Mouse (Mus musculus): ENCODE measurements around the gene Cnpy2. TPM values are rescaled to one million over a fixed set of nuclear protein-coding genes. Genes with fewer than 3 reads are reported as not detected.

The Cnpy2 gene
- polyA plus RNA-seq, 1 experiment from 2014 or later, result 209 TPM

DNA sequence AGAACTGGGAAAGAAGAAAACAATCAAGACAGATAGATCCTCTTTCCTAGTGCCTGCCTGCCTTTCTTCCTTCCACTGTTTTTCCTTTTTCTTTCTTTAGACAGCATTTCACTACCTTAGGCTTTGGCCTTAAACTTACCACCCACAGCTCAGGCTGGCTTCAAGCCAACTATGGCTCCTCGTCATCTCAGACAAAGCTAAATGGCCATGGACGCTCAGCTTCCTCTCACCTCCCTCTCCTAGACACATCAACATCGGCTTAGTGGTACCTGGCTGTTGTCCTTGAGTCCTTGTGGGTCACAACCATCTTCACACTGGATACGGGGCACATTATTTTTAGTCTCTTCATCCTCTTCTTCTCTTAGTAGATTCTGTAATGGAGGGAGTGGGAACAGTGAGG, 25.0 kb upstream of the Cnpy2 start:
- Histone ChIP-seq H3K4me1 (replicated peaks) (peaks cover 25% of the 10 kb centered on the region), H3K9me3 (replicated peaks) (no peaks in the 10 kb centered on the region), H3K4me3 (no peak overlapping the region), H3K9ac (no peak overlapping the region), H3K4me2 (peak overlapping the region; percentile 32; the same call in 1 of the 2 replicates), H3K27me3 (replicated peaks) (no peaks in the 10 kb centered on the region), H3K36me3 (peaks cover 9% of the 10 kb centered on the region), H3K27ac (ENCODE audit: poor library complexity, severe bottlenecking) (peak overlapping the region; percentile 87)
- no peak; the same call in 1 of the 2 replicates for ATAC-seq (ENCODE audit: insufficient number of reproducible peaks, low FRiP score)
- 63% methylated on average over 4 of the region's 4 CpGs for WGBS

DNA sequence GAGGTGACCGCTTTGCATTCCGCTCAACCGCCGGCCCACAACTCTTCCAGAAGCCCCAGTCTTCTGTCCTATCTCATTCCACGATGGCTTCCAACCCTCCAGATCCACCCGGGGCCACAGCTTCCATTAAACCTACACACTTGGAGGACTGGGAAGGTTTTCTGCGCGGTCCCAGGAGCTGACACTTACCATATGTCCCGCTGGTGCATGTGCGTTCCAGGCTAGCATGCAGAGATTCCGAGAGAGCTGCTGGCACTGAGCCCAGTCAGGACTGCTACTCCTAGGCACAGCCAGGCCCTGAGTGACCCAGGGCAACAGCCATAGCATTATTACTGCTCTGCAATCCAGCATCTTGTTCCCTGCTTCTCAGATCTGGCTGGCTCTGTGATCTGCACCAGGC, 24.6 kb upstream of the Cnpy2 start:
- peaks cover 5% of the 10 kb centered on the region for H3K36me3 ChIP-seq
- peaks cover 29% of the 10 kb centered on the region for H3K4me1 ChIP-seq (replicated peaks)
- peak overlapping the region; percentile 32; the same call in 1 of the 2 replicates for H3K4me2 ChIP-seq
- peak overlapping the region; percentile 54; the same call in 1 of the 2 replicates for H3K9ac ChIP-seq
- H3K27ac ChIP-seq (ENCODE audit: poor library complexity, severe bottlenecking), result peak overlapping the region; percentile 87
- 44% methylated on average over 11 of the region's 11 CpGs for WGBS
- ATAC-seq (ENCODE audit: insufficient number of reproducible peaks, low FRiP score), result peak; percentile 80
- no peak overlapping the region for H3K4me3 ChIP-seq
- H3K9me3 ChIP-seq (replicated peaks), result no peaks in the 10 kb centered on the region
- no peaks in the 10 kb centered on the region for H3K27me3 ChIP-seq (replicated peaks)

DNA sequence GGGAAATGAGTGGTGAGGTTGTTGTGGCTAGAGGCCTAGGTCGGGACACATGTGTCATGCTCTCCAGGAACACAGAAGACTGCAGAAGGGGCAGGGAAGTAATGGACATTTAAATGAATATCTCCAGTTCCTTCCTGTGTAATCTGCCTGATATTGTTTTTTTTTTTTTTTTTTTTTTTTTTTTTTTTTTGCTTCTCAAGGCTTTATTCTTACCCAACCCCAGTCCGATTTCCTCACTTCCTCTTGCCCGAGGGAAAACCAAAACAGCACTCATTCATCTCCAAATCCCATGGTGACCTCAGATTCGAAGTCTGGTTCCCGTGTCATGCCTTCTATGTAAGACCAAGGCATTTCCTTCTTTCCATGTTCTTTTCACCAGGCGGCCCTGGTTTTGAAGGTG, 24.0 kb upstream of the Cnpy2 start:
- Histone ChIP-seq H3K36me3 (peaks cover 3% of the 10 kb centered on the region; the same call in 1 of the 2 replicates), H3K4me2 (0 out of 2 replicates have a peak overlapping the region, but pooled peaks have one; percentile 7), H3K27ac (ENCODE audit: poor library complexity, severe bottlenecking) (peak overlapping the region; percentile 87), H3K9me3 (replicated peaks) (no peaks in the 10 kb centered on the region), H3K9ac (0 out of 2 replicates have a peak overlapping the region, but pooled peaks have one; percentile 54), H3K4me1 (replicated peaks) (peaks cover 29% of the 10 kb centered on the region), H3K4me3 (no peak overlapping the region), H3K27me3 (replicated peaks) (no peaks in the 10 kb centered on the region)
- ATAC-seq (ENCODE audit: insufficient number of reproducible peaks, low FRiP score), result no peak
- WGBS, result 61% methylated on average over 6 of the region's 6 CpGs

DNA sequence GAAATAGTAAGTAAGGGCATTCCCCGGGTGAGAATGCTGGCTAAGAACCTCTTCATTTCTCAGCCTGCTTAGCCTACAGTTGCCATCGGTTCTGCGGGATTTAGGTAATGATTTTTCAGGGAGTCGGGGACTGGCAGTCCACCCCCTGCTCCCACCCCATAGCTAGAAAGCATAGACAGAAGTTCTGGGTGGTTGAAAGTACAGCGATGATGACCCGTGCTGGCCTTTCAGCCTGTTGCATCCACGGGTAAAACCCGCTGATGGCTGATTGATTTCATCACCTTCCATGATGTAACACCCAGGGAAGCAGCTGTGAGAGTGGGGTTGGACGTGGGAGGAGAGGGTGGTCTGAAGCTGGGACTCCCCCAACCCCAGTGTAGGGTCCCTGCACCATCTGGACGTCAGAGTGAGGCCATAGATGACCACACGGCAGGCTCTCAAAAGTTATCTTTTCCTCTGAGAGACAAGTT, 23.5 kb upstream of the Cnpy2 start, which contains the start of gene Il23a:
Gene Il23a, minus strand, starts transcription at position 51 of the 470 bp plus-strand sequence.
- no peak within 1 kb of the TSS for H3K4me3 ChIP-seq
- H3K9ac ChIP-seq, result peak within 1 kb of the TSS; percentile 54; the same call in 1 of the 2 replicates
- no peaks in the 10 kb centered on the region for H3K9me3 ChIP-seq (replicated peaks)
- peaks cover 29% of the 10 kb centered on the region for H3K4me1 ChIP-seq (replicated peaks)
- ATAC-seq (ENCODE audit: insufficient number of reproducible peaks, low FRiP score), result no peak
- H3K36me3 ChIP-seq, result no peaks in the 10 kb centered on the region
- 72% methylated on average over 11 of the region's 11 CpGs for WGBS
- no peaks in the 10 kb centered on the region for H3K27me3 ChIP-seq (replicated peaks)
- H3K27ac ChIP-seq (ENCODE audit: poor library complexity, severe bottlenecking), result peak within 1 kb of the TSS; percentile 87
- H3K4me2 ChIP-seq, result peak within 1 kb of the TSS; percentile 32; the same call in 1 of the 2 replicates

DNA sequence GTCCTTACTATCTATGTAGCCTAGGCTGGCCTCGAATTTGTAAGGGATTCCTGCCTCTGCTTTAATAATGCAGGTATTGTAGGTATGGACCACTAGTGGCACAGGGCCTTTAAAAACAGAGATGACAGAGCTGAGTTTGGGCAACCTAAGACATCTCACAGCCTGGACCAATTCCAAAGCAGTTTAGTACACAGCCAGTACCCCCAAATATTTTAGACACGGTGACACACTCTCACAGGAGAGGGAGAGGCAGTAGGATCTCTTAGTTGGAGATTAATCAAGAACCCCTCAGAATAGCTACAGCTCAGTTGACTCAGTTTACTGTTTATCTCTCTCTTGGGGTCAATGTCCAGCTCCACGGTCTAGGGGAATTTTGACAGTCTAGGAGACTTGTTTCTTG, 19.9 kb upstream of the Cnpy2 start:
- Histone ChIP-seq H3K36me3 (peaks cover 17% of the 10 kb centered on the region; the same call in 1 of the 2 replicates), H3K9ac (peak overlapping the region; percentile 76), H3K4me1 (replicated peaks) (peaks cover 26% of the 10 kb centered on the region), H3K27me3 (replicated peaks) (no peaks in the 10 kb centered on the region), H3K9me3 (replicated peaks) (no peaks in the 10 kb centered on the region), H3K4me2 (peak overlapping the region; percentile 78), H3K27ac (ENCODE audit: poor library complexity, severe bottlenecking) (peak overlapping the region; percentile 89; the same call in 1 of the 2 replicates), H3K4me3 (peak overlapping the region; percentile 63)
- 21% methylated on average over 3 of the region's 3 CpGs for WGBS
- no peak for ATAC-seq (ENCODE audit: insufficient number of reproducible peaks, low FRiP score)

DNA sequence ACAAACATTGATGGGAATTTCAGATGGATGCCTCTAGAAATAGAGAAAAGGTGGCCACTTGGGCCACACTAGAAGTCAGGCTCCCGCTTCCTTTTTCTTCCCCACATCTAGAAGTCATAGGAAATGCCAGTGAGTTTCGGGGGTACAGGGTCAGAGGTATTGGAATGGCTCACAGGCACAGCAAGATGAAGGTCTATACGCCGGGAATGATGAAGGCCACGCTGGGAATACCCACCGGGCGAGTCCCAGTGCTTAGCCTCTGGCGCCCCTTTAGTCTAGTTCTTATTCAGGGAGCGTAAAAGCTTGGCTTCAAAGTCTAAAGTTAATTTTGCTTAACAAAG, 19.5 kb upstream of the Cnpy2 start:
- H3K36me3 ChIP-seq, result peaks cover 17% of the 10 kb centered on the region; the same call in 1 of the 2 replicates
- H3K27ac ChIP-seq (ENCODE audit: poor library complexity, severe bottlenecking), result peak overlapping the region; percentile 89
- peak overlapping the region; percentile 76 for H3K9ac ChIP-seq
- under 1% methylated on average over 9 of the region's 9 CpGs for whole genome bisulfite sequencing
- peaks cover 22% of the 10 kb centered on the region for H3K4me1 ChIP-seq (replicated peaks)
- H3K9me3 ChIP-seq (replicated peaks), result no peaks in the 10 kb centered on the region
- peak; percentile 15; the same call in 1 of the 2 replicates for ATAC-seq (ENCODE audit: insufficient number of reproducible peaks, low FRiP score)
- H3K27me3 ChIP-seq (replicated peaks), result no peaks in the 10 kb centered on the region
- H3K4me2 ChIP-seq, result peak overlapping the region; percentile 78
- peak overlapping the region; percentile 63 for H3K4me3 ChIP-seq

DNA sequence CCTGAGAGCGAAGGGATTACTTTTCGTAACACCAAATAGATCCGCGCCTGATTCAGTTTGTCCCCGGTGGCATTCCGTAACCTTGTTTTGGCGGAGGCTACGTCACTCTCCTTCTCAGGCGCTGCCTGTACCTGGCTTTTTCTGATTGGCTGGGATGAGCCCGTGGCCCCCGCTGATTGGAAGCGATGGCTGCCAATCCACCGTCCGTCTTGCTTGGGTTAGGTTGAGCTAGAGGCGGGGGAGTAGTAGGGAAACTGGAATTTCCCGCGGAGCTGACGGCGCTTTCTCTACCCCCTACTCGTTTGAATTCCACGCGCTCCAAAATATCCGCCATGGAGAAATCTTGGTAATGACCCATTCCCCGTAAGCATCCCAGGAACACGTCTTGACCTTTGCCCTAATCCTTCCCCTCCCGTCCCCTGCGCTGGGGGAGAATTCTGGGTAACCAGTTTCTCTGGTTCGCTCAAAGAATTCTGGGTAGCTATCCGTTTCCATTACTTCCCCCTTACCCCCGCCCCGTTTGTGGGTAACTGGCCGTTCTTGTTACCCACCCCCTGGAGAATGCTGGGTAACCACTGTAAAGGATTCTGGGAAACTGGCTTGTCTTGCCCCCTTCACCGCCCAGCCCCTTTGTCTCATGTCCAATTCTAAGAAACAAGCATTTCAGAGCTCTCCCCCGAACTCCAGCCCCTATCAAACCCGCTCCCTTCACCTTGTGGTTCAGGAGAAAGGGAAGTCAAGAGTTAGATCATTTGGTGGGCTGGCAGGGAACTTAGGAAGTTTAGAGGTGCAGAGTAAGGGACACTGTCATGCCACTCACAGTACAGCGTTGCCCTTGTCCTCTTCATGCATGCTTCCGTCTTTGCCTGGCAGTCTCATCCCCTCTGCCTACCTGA, 18.9 kb upstream of the Cnpy2 start, which contains the start of gene Pan2:
Gene Pan2, plus strand, starts transcription at position 210 of the 896 bp plus-strand sequence.
- peaks cover 23% of the 10 kb centered on the region for H3K36me3 ChIP-seq
- WGBS, result 2% methylated on average over 37 of the region's 37 CpGs
- ATAC-seq (ENCODE audit: insufficient number of reproducible peaks, low FRiP score), result peak; percentile 98
- H3K9me3 ChIP-seq (replicated peaks), result no peaks in the 10 kb centered on the region
- peaks cover 17% of the 10 kb centered on the region for H3K4me1 ChIP-seq (replicated peaks)
- H3K4me2 ChIP-seq, result peak within 1 kb of the TSS; percentile 90
- H3K4me3 ChIP-seq, result peak within 1 kb of the TSS; percentile 63
- H3K27me3 ChIP-seq (replicated peaks), result no peaks in the 10 kb centered on the region
- peak within 1 kb of the TSS; percentile 76 for H3K9ac ChIP-seq
- H3K27ac ChIP-seq (ENCODE audit: poor library complexity, severe bottlenecking), result peak within 1 kb of the TSS; percentile 92

DNA sequence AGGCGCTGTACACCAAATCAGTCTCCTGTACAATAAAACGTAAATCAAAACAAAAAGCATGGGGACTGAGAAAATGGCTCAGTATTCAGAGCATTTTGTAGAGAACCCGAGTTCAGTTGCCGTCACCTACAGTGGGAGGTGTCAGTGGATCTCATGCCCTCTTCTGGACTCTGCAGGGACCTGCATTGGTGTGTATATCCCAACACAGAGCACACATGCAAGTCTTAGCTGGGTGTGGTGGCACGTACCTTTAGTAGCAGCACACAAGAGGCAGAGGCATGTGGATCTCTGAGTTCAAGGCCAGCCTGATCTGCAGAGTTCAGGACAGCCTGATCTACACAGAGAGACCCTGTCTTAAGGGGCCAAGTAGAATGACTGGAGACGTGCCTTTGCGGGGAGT, 12.6 kb upstream of the Cnpy2 start:
- Histone ChIP-seq H3K36me3 (peaks cover 64% of the 10 kb centered on the region), H3K4me1 (replicated peaks) (peaks cover 19% of the 10 kb centered on the region), H3K27ac (ENCODE audit: poor library complexity, severe bottlenecking) (peak overlapping the region; percentile 90), H3K4me2 (no peak overlapping the region), H3K4me3 (no peak overlapping the region), H3K9ac (no peak overlapping the region; the same call in 1 of the 2 replicates), H3K9me3 (replicated peaks) (no peaks in the 10 kb centered on the region), H3K27me3 (replicated peaks) (no peaks in the 10 kb centered on the region)
- no peak for ATAC-seq (ENCODE audit: insufficient number of reproducible peaks, low FRiP score)
- WGBS, result 91% methylated on average over 7 of the region's 7 CpGs

DNA sequence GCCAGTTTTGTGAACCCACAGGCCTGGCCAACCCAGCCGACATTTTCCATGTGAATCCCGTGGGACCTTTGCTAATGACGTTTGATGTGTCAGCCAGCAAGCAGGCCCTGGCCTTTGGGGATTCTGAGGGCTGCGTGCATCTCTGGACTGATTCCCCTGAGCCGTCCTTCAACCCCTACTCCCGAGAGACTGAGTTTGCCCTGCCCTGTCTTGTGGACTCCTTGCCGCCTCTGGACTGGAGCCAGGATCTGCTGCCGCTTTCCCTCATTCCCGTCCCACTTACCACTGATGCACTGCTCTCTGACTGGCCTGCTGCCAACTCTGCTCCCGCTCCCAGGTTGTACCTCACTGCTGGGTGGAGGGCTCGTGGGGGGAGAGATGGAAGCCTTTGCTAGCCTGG, 12.1 kb upstream of the Cnpy2 start:
- peaks cover 19% of the 10 kb centered on the region for H3K4me1 ChIP-seq (replicated peaks)
- H3K4me2 ChIP-seq, result peak overlapping the region; percentile 58
- H3K9ac ChIP-seq, result no peak overlapping the region; the same call in 1 of the 2 replicates
- H3K27me3 ChIP-seq (replicated peaks), result no peaks in the 10 kb centered on the region
- H3K27ac ChIP-seq (ENCODE audit: poor library complexity, severe bottlenecking), result peak overlapping the region; percentile 90
- H3K36me3 ChIP-seq, result peaks cover 67% of the 10 kb centered on the region
- H3K9me3 ChIP-seq (replicated peaks), result no peaks in the 10 kb centered on the region
- WGBS, result 33% methylated on average over 11 of the region's 11 CpGs
- ATAC-seq (ENCODE audit: insufficient number of reproducible peaks, low FRiP score), result peak; percentile 71; the same call in 1 of the 2 replicates
- H3K4me3 ChIP-seq, result no peak overlapping the region

DNA sequence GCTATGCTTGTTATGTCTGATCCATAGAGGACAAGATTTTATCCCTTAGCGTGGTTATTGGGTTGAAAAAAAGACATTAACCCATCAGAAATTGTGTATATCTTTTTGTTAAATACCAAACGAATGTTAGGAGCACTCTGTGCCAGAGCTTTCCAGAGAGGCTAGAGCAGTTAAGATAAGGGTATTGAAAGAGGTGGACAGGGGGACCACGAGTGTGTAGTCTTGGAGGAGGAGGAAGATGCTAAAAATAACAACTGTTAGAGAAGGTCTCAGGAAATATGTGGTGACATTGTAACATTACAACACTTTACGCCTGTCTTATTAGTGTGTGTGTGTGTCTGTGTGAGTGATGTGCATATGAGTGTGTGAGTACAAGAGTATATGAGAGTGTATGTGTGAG, 11.4 kb upstream of the Cnpy2 start:
- no peaks in the 10 kb centered on the region for H3K9me3 ChIP-seq (replicated peaks)
- peak overlapping the region; percentile 23; the same call in 1 of the 2 replicates for H3K4me3 ChIP-seq
- H3K36me3 ChIP-seq, result peaks cover 71% of the 10 kb centered on the region
- H3K27ac ChIP-seq (ENCODE audit: poor library complexity, severe bottlenecking), result peak overlapping the region; percentile 90
- no peak for ATAC-seq (ENCODE audit: insufficient number of reproducible peaks, low FRiP score)
- 30% methylated on average over 4 of the region's 4 CpGs for WGBS
- H3K4me2 ChIP-seq, result peak overlapping the region; percentile 58
- no peaks in the 10 kb centered on the region for H3K27me3 ChIP-seq (replicated peaks)
- peaks cover 19% of the 10 kb centered on the region for H3K4me1 ChIP-seq (replicated peaks)
- 0 out of 2 replicates have a peak overlapping the region, but pooled peaks have one; percentile 11 for H3K9ac ChIP-seq

DNA sequence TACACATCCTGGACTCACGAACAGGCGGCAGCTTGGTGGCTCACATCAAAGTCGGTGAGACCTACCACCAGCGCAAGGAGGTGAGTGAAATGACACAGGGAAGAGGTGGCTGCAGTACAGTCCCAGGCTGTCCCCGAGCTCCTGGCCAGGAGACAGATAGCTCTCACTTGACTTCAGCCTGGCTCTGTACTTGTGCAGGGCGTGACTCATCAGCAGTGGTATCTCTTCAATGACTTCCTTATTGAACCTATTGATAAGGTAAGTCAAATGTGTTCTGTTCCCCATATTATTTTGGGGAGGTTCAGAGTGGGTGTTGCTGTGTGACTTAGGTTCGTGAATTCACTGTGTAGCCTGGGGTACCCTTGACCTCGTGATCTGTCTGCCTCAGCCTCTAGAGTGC, 6.7 kb upstream of the Cnpy2 start:
- Histone ChIP-seq H3K36me3 (peaks cover 84% of the 10 kb centered on the region), H3K27me3 (replicated peaks) (no peaks in the 10 kb centered on the region), H3K27ac (ENCODE audit: poor library complexity, severe bottlenecking) (no peak overlapping the region), H3K9ac (no peak overlapping the region), H3K4me1 (replicated peaks) (peaks cover 11% of the 10 kb centered on the region), H3K4me3 (no peak overlapping the region), H3K9me3 (replicated peaks) (no peaks in the 10 kb centered on the region), H3K4me2 (no peak overlapping the region)
- 86% methylated on average over 8 of the region's 8 CpGs for WGBS
- ATAC-seq (ENCODE audit: insufficient number of reproducible peaks, low FRiP score), result no peak
